Mouse (Mus musculus) ES-E14 (cell line): Measurements from ENCODE around the gene Ccdc69.

Experiments used
- CHD2 ChIP-seq: IDR thresholded peaks from 2 replicates; pipeline ENCODE4 v1.6.1; 2014; ENCODE audit warnings: mild to moderate bottlenecking, low read depth, low read length, inconsistent platforms
- HCFC1 ChIP-seq: IDR thresholded peaks from 2 replicates; pipeline ENCODE4 v1.6.1; 2012; ENCODE audit warnings: low read length, inconsistent platforms, borderline replicate concordance; ENCODE audit not compliant: insufficient read depth
- MAFK ChIP-seq: IDR thresholded peaks from 2 replicates; pipeline ENCODE4 v1.6.1; 2014; ENCODE audit warnings: mild to moderate bottlenecking, low read depth, low read length, inconsistent platforms; ENCODE audit not compliant: insufficient read depth
- ZC3H11A ChIP-seq: IDR thresholded peaks from 2 replicates; pipeline ENCODE4 v1.6.1; 2012; ENCODE audit warnings: low read depth, mild to moderate bottlenecking, inconsistent platforms, low read length, borderline replicate concordance
- ZNF384 ChIP-seq: IDR thresholded peaks from 2 replicates; pipeline ENCODE4 v1.6.1; 2012; ENCODE audit warnings: low read depth, low read length, inconsistent platforms

GRCm38 (mm10) chr11:55019711-55020110 is 58.2 kb downstream of the Ccdc69 start:
- TF ChIP-seq HCFC1, result no peak
- no peak for TF ChIP-seq CHD2
- TF ChIP-seq ZC3H11A, result no peak
- no peak for TF ChIP-seq MAFK
- TF ChIP-seq ZNF384, result no peak
